Mouse (Mus musculus): ENCODE measurements around the gene Slc16a12. TPM values are rescaled to one million over a fixed set of nuclear protein-coding genes. Genes with fewer than 3 reads are reported as not detected.

Slc16a12 gene
- polyA plus RNA-seq, 1 experiment from 2014 or later: 1.5 TPM

DNA sequence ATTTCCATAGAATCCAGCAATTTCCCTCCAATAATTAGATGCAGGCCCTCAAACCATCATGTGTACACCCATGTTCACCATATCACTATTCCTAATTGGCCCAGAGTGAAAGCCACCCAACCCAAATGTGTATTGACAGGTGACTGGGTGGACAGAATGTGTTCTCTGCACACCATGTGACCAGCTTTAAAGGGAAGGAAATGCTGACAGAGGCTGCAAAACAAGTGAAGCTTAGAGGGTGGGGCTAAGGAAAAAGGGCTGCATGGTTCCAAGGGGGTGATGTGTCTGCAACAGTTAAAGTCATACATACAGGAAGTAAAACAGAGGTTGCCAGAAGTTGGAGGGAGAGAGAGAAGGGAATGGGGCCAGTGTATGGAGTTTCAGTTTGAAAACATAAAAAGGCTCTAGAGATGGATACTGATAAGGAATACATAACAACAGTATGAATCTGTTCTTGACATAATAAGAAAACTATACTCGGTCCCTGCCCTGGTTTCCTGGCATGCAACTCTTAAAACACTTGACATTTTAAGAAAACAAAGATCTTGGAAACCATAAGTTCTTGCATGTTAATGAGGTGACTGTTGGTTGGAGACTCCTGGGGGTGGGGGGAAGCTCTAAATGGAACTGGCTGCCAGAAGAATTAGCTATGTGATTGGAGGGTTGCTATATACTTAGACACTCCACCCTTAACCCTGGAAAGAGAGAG, 20.7 kb downstream of the Slc16a12 start:
- WGBS: 88% methylated on average over 1 of the region's 1 CpGs
- H3K4me2 ChIP-seq: no peak overlapping the region
- H3K27ac ChIP-seq (replicated peaks): no peak overlapping the region
- H3K36me3 ChIP-seq: no peaks in the 10 kb centered on the region
- H3K9ac ChIP-seq (replicated peaks): no peak overlapping the region
- no peaks in the 10 kb centered on the region for H3K27me3 ChIP-seq (replicated peaks)
- no peaks in the 10 kb centered on the region for H3K4me1 ChIP-seq
- no peak for ATAC-seq (ENCODE audit: low FRiP score)
- H3K9me3 ChIP-seq (replicated peaks): no peaks in the 10 kb centered on the region
- H3K4me3 ChIP-seq (replicated peaks): no peak overlapping the region

GRCm38 (mm10) chr19:34725418-34725817, 21.7 kb downstream of the Slc16a12 start:
- Histone ChIP-seq H3K36me3 (no peaks in the 10 kb centered on the region), H3K4me1 (no peaks in the 10 kb centered on the region), H3K27me3 (replicated peaks) (no peaks in the 10 kb centered on the region), H3K27ac (replicated peaks) (no peak overlapping the region), H3K9ac (replicated peaks) (no peak overlapping the region), H3K4me2 (no peak overlapping the region), H3K4me3 (replicated peaks) (no peak overlapping the region), H3K9me3 (replicated peaks) (no peaks in the 10 kb centered on the region)
- no peak for ATAC-seq (ENCODE audit: low FRiP score)
- 89% methylated on average over 5 of the region's 5 CpGs for WGBS

DNA sequence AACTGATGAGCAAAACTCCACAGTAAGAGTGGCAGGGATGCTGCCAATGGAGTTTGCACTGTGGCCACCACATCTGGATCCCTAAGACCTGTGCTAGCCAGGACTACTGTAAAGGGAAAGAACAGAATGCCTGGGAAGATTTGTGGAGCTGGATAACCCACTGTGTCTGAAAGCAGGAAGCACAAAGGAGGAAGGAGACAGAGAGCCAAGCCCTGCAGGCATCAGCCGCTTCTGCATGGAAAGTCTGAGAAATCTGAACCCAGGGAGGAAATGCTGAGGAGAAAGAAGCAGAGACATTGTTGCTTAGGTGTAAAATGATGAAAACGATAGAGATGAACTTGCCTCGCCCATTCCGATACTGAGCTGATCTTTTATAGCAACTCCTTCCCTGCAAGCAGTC, 22.5 kb downstream of the Slc16a12 start:
- no peak overlapping the region for H3K27ac ChIP-seq (replicated peaks)
- H3K27me3 ChIP-seq (replicated peaks): no peaks in the 10 kb centered on the region
- no peak overlapping the region for H3K4me3 ChIP-seq (replicated peaks)
- H3K36me3 ChIP-seq: no peaks in the 10 kb centered on the region
- ATAC-seq (ENCODE audit: low FRiP score): no peak
- no peaks in the 10 kb centered on the region for H3K4me1 ChIP-seq
- H3K4me2 ChIP-seq: no peak overlapping the region
- 83% methylated on average over 4 of the region's 4 CpGs for WGBS
- H3K9me3 ChIP-seq (replicated peaks): no peaks in the 10 kb centered on the region
- H3K9ac ChIP-seq (replicated peaks): no peak overlapping the region

GRCm38 (mm10) chr19:34722541-34722940, 24.5 kb downstream of the Slc16a12 start:
- Histone ChIP-seq H3K36me3 (no peaks in the 10 kb centered on the region), H3K4me2 (no peak overlapping the region), H3K4me3 (replicated peaks) (no peak overlapping the region), H3K27ac (replicated peaks) (no peak overlapping the region), H3K4me1 (no peaks in the 10 kb centered on the region), H3K9me3 (replicated peaks) (no peaks in the 10 kb centered on the region), H3K9ac (replicated peaks) (no peak overlapping the region), H3K27me3 (replicated peaks) (no peaks in the 10 kb centered on the region)
- ATAC-seq (ENCODE audit: low FRiP score): no peak
- 90% methylated on average over 3 of the region's 3 CpGs for WGBS

DNA sequence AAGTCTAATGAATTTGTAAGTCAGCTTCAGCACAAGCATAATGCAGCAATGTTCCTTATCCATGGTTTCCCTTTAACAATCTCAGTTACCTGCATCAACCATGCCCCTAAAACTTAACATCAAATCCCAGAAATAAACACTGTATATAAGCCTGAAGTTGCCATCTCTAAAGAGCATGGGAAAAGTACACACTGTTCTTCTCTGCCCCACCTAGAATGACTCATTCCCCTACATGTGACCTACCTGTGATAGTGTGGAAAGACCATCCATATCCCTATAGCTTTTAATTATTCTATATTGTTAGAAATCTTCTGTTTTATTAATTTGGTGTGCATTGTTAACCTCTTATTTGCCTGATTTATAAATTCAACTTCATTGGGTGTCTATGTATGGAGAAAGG, 27.0 kb downstream of the Slc16a12 start:
- Histone ChIP-seq H3K4me3 (replicated peaks) (no peak overlapping the region), H3K9ac (replicated peaks) (no peak overlapping the region), H3K9me3 (replicated peaks) (no peaks in the 10 kb centered on the region), H3K27ac (replicated peaks) (no peak overlapping the region), H3K27me3 (replicated peaks) (no peaks in the 10 kb centered on the region), H3K4me2 (no peak overlapping the region), H3K4me1 (no peaks in the 10 kb centered on the region), H3K36me3 (no peaks in the 10 kb centered on the region)
- no peak for ATAC-seq (ENCODE audit: low FRiP score)

DNA sequence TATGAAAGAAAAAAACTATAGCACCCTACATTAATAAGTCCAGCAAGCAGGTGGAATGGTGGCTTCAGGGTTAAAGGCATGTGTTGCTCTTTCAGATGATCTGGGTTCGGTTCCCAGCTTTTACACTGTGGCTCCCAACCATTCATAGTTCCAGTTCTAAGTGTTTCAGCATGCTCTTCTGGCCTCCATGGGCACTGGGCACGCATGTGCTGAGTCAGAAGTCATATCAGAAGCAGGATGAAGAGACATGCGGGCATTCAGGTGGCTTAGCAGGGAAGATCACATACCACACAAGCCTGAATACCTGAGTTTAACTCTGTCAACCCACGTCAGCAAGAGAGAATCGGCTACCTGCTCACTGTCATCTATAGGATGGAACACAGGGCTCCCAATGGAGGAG, 28.1 kb downstream of the Slc16a12 start:
- no peak overlapping the region for H3K9ac ChIP-seq (replicated peaks)
- ATAC-seq (ENCODE audit: low FRiP score): no peak
- H3K27ac ChIP-seq (replicated peaks): no peak overlapping the region
- WGBS: 87% methylated on average over 5 of the region's 5 CpGs
- H3K27me3 ChIP-seq (replicated peaks): no peaks in the 10 kb centered on the region
- H3K9me3 ChIP-seq (replicated peaks): no peaks in the 10 kb centered on the region
- no peak overlapping the region for H3K4me3 ChIP-seq (replicated peaks)
- H3K4me2 ChIP-seq: no peak overlapping the region
- no peaks in the 10 kb centered on the region for H3K36me3 ChIP-seq
- H3K4me1 ChIP-seq: no peaks in the 10 kb centered on the region

- Histone ChIP-seq H3K36me3 (no peaks in the 10 kb centered on the region), H3K4me1 (no peaks in the 10 kb centered on the region), H3K9me3 (replicated peaks) (no peaks in the 10 kb centered on the region), H3K4me3 (replicated peaks) (no peak overlapping the region), H3K9ac (replicated peaks) (no peak overlapping the region), H3K27me3 (replicated peaks) (no peaks in the 10 kb centered on the region), H3K27ac (replicated peaks) (no peak overlapping the region), H3K4me2 (no peak overlapping the region)
- no peak for ATAC-seq (ENCODE audit: low FRiP score)
- 65% methylated on average over 2 of the region's 2 CpGs for WGBS
Measured at GRCm38 (mm10) chr19:34718478-34718877, 28.6 kb downstream of the Slc16a12 start.

GRCm38 (mm10) chr19:34715895-34716294, 31.2 kb downstream of the Slc16a12 start:
- ATAC-seq (ENCODE audit: low FRiP score): no peak
- 88% methylated on average over 1 of the region's 1 CpGs for WGBS
- no peak overlapping the region for H3K4me3 ChIP-seq (replicated peaks)
- no peaks in the 10 kb centered on the region for H3K4me1 ChIP-seq
- no peak overlapping the region for H3K4me2 ChIP-seq
- H3K36me3 ChIP-seq: no peaks in the 10 kb centered on the region
- no peak overlapping the region for H3K27ac ChIP-seq (replicated peaks)
- H3K9ac ChIP-seq (replicated peaks): no peak overlapping the region
- no peaks in the 10 kb centered on the region for H3K27me3 ChIP-seq (replicated peaks)
- H3K9me3 ChIP-seq (replicated peaks): no peaks in the 10 kb centered on the region

GRCm38 (mm10) chr19:34714250-34714666, 32.8 kb downstream of the Slc16a12 start:
- Histone ChIP-seq H3K27me3 (replicated peaks) (no peaks in the 10 kb centered on the region), H3K27ac (replicated peaks) (no peak overlapping the region), H3K4me3 (replicated peaks) (no peak overlapping the region), H3K36me3 (no peaks in the 10 kb centered on the region), H3K4me2 (no peak overlapping the region), H3K4me1 (no peaks in the 10 kb centered on the region), H3K9ac (replicated peaks) (no peak overlapping the region), H3K9me3 (replicated peaks) (no peaks in the 10 kb centered on the region)
- 53% methylated on average over 5 of the region's 5 CpGs for WGBS
- ATAC-seq (ENCODE audit: low FRiP score): peak; percentile 66

- 83% methylated on average over 2 of the region's 2 CpGs for WGBS
- no peak overlapping the region for H3K27ac ChIP-seq (replicated peaks)
- no peak for ATAC-seq (ENCODE audit: low FRiP score)
- H3K4me2 ChIP-seq: no peak overlapping the region
- no peaks in the 10 kb centered on the region for H3K9me3 ChIP-seq (replicated peaks)
- no peak overlapping the region for H3K9ac ChIP-seq (replicated peaks)
- H3K36me3 ChIP-seq: no peaks in the 10 kb centered on the region
- H3K4me1 ChIP-seq: no peaks in the 10 kb centered on the region
- no peak overlapping the region for H3K4me3 ChIP-seq (replicated peaks)
- H3K27me3 ChIP-seq (replicated peaks): no peaks in the 10 kb centered on the region
Measured at GRCm38 (mm10) chr19:34712050-34712449, 35.0 kb downstream of the Slc16a12 start.

DNA sequence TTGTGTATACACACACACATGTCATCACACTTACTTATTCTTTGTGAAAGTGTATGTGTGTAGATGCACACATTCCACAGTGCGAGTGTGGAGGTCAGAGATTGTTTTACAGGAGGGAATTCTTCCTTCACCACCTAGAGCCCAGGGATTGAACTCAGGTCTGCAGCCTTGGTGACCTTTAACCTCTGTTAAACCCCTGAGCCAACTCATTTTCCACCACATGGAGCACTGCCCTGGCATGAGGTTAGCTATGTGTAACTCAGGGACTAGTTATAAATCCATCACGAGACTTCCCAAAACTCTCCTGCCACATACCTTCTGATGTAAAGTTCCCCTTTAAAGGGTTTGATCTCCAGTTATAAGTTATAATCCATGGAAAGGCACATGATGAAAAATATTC, 38.9 kb downstream of the Slc16a12 start:
- ATAC-seq (ENCODE audit: low FRiP score): no peak
- no peaks in the 10 kb centered on the region for H3K4me1 ChIP-seq
- no peak overlapping the region for H3K9ac ChIP-seq (replicated peaks)
- WGBS: 95% methylated on average over 2 of the region's 2 CpGs
- no peak overlapping the region for H3K27ac ChIP-seq (replicated peaks)
- no peak overlapping the region for H3K4me2 ChIP-seq
- H3K9me3 ChIP-seq (replicated peaks): no peaks in the 10 kb centered on the region
- H3K4me3 ChIP-seq (replicated peaks): no peak overlapping the region
- H3K27me3 ChIP-seq (replicated peaks): no peaks in the 10 kb centered on the region
- H3K36me3 ChIP-seq: no peaks in the 10 kb centered on the region

- no peaks in the 10 kb centered on the region for H3K4me1 ChIP-seq
- H3K9ac ChIP-seq (replicated peaks): no peak overlapping the region
- no peak overlapping the region for H3K27ac ChIP-seq (replicated peaks)
- no peak overlapping the region for H3K4me3 ChIP-seq (replicated peaks)
- H3K27me3 ChIP-seq (replicated peaks): no peaks in the 10 kb centered on the region
- no peak for ATAC-seq (ENCODE audit: low FRiP score)
- 77% methylated on average over 2 of the region's 2 CpGs for WGBS
- H3K36me3 ChIP-seq: no peaks in the 10 kb centered on the region
- H3K9me3 ChIP-seq (replicated peaks): no peaks in the 10 kb centered on the region
- H3K4me2 ChIP-seq: no peak overlapping the region
Measured at GRCm38 (mm10) chr19:34707571-34707970, 39.5 kb downstream of the Slc16a12 start.

GRCm38 (mm10) chr19:34706261-34706660, 40.8 kb downstream of the Slc16a12 start:
- no peaks in the 10 kb centered on the region for H3K9me3 ChIP-seq (replicated peaks)
- no peaks in the 10 kb centered on the region for H3K4me1 ChIP-seq
- H3K27ac ChIP-seq (replicated peaks): no peak overlapping the region
- no peaks in the 10 kb centered on the region for H3K27me3 ChIP-seq (replicated peaks)
- H3K36me3 ChIP-seq: no peaks in the 10 kb centered on the region
- no peak overlapping the region for H3K4me2 ChIP-seq
- no peak overlapping the region for H3K4me3 ChIP-seq (replicated peaks)
- no peak overlapping the region for H3K9ac ChIP-seq (replicated peaks)
- no peak for ATAC-seq (ENCODE audit: low FRiP score)
- WGBS: 72% methylated on average over 6 of the region's 6 CpGs

All from neural tube, embryonic 15.5 days (tissue).